Mouse (Mus musculus) midbrain, postnatal 0 days (tissue): ENCODE measurements around the gene Sigmar1. TPM values are rescaled to one million over a fixed set of nuclear protein-coding genes. Genes with fewer than 3 reads are reported as not detected.

Experiments
- ATAC-seq: fragments of 200-750 bp; cut with Nextera tagmentation; 2 replicates; pipeline ENCODE4 v1.8.0; 2017; ENCODE audit warnings: moderate number of reproducible peaks, mild to moderate bottlenecking, moderate TSS enrichment, moderate library complexity; ENCODE audit not compliant: low FRiP score
- DNase-seq: peaks from one replicate; pipeline ENCODE4 v3.0.0-alpha.2; 2015; ENCODE audit warnings: low spot score
- H3K27ac ChIP-seq: fragments of 300-500 bp; sonication (generic); 2 replicates; pipeline ENCODE4 v1.5.1; 2014; ENCODE audit warnings: low read depth, mild to moderate bottlenecking, low read length, mixed read lengths
- H3K27me3 ChIP-seq: fragments of 300-500 bp; sonication (generic); 2 replicates; pipeline ENCODE4 v1.6.1; 2014; ENCODE audit warnings: low read length, control low read depth, mixed read lengths; ENCODE audit not compliant: insufficient read depth
- H3K36me3 ChIP-seq: fragments of 300-500 bp; sonication (generic); 2 replicates; pipeline ENCODE4 v1.6.1; 2014; ENCODE audit warnings: low read length, control low read depth, mixed read lengths; ENCODE audit not compliant: insufficient read depth
- H3K4me1 ChIP-seq: fragments of 300-500 bp; sonication (generic); 2 replicates; pipeline ENCODE4 v1.6.1; 2014; ENCODE audit warnings: mild to moderate bottlenecking, control low read depth, antibody characterized with exemption, low read length, mixed read lengths; ENCODE audit not compliant: insufficient read depth
- H3K4me2 ChIP-seq: fragments of 300-500 bp; sonication (generic); 2 replicates; pipeline ENCODE4 v1.6.1; 2014; ENCODE audit warnings: low read depth, mild to moderate bottlenecking, low read length, mixed read lengths; ENCODE audit not compliant: poor library complexity, severe bottlenecking
- H3K4me3 ChIP-seq: fragments of 300-500 bp; sonication (generic); 2 replicates; pipeline ENCODE4 v1.5.1; 2014; ENCODE audit warnings: low read depth, mild to moderate bottlenecking, low read length, moderate library complexity
- H3K9ac ChIP-seq: fragments of 300-500 bp; sonication (generic); replicated peaks from 2 replicates; pipeline ENCODE4 v1.6.1; 2014; ENCODE audit warnings: mild to moderate bottlenecking, low read length, moderate library complexity, mixed read lengths; ENCODE audit not compliant: poor library complexity, severe bottlenecking
- H3K9me3 ChIP-seq: fragments of 300-500 bp; sonication (generic); 2 replicates; pipeline ENCODE4 v1.6.1; 2016; ENCODE audit warnings: low read length, control low read depth
- CTCF ChIP-seq: IDR thresholded peaks from 2 replicates; pipeline ENCODE4 v1.5.1; 2016; ENCODE audit warnings: antibody characterized with exemption, mild to moderate bottlenecking
- WGBS: fragments of 180-500 bp; shearing (Covaris S2); extraction: QIAGEN DNeasy Blood & Tissue Kit; methylation state at CpG from one replicate; pipeline ENCODE4 v1.1.7; 2014; 5-methylcytosine and 5-hydroxymethylcytosine counted together
- polyA plus RNA-seq: library from polyadenylated mRNA; unstranded; fragments of >200 nt; fragmentation: Nextera tagmentation; extraction: Ambion mirVana; gene quantifications from 2 replicates; pipeline ENCODE4 v1.2.1, GENCODE M21; 2015
- total RNA-seq: library from RNA; depleted of rRNA; stranded (reverse); fragments of >200 nt; gene quantifications from 2 replicates; pipeline ENCODE4 v1.2.3, GENCODE M21; 2014

Gene Sigmar1
- total and polyA plus RNA-seq, 2 experiments from 2014 or later, result 44.8 to 45.4 TPM

- 81% methylated on average over 11 of the region's 11 CpGs for WGBS
- no peak overlapping the region for H3K4me2 ChIP-seq
- no peak overlapping the region for H3K9ac ChIP-seq
- no peak for ATAC-seq
- DNase-seq, result no peak
- 0 out of 2 replicates have a peak, but pooled peaks cover 4% of the 10 kb centered on the region for H3K36me3 ChIP-seq
- H3K27me3 ChIP-seq, result no peaks in the 10 kb centered on the region
- no peaks in the 10 kb centered on the region for H3K9me3 ChIP-seq
- no peak overlapping the region for H3K4me3 ChIP-seq
- no peak overlapping the region for H3K27ac ChIP-seq
- TF ChIP-seq CTCF, result no peak
- no peaks in the 10 kb centered on the region; the same call in 1 of the 2 replicates for H3K4me1 ChIP-seq
These were observed 2.1 kb upstream of the Sigmar1 start for GRCm38 (mm10) chr4:41758021-41758420.

- Histone ChIP-seq H3K4me1 (no peaks in the 10 kb centered on the region; the same call in 1 of the 2 replicates), H3K27me3 (no peaks in the 10 kb centered on the region), H3K4me3 (no peak overlapping the region), H3K9ac (no peak overlapping the region), H3K36me3 (0 out of 2 replicates have a peak, but pooled peaks cover 4% of the 10 kb centered on the region), H3K4me2 (no peak overlapping the region), H3K27ac (no peak overlapping the region), H3K9me3 (no peaks in the 10 kb centered on the region)
- no peak for DNase-seq
- TF ChIP-seq CTCF, result no peak
- WGBS, result 91% methylated on average over 13 of the region's 13 CpGs
- no peak for ATAC-seq
These were observed 1.4 kb upstream of the Sigmar1 start for GRCm38 (mm10) chr4:41757321-41757720.

- Histone ChIP-seq H3K4me1 (no peaks in the 10 kb centered on the region; the same call in 1 of the 2 replicates), H3K9me3 (no peaks in the 10 kb centered on the region), H3K4me2 (peak overlapping the region; percentile 88), H3K9ac (peak overlapping the region; percentile 76; the same call in 1 of the 2 replicates), H3K4me3 (peak overlapping the region; percentile 77), H3K36me3 (0 out of 2 replicates have a peak, but pooled peaks cover 4% of the 10 kb centered on the region), H3K27ac (no peak overlapping the region), H3K27me3 (no peaks in the 10 kb centered on the region)
- no peak for DNase-seq
- WGBS, result 81% methylated on average over 8 of the region's 8 CpGs
- no peak for TF ChIP-seq CTCF
- ATAC-seq, result no peak
These were observed 483 bp upstream of the Sigmar1 start for GRCm38 (mm10) chr4:41756440-41756839.

GRCm38 (mm10) chr4:41754797-41755337 lies 1.1 kb downstream of the Sigmar1 start, which contains the start of gene Galt:
Gene Galt (plus strand): TSS chr4:41755228.
- DNase-seq, result no peak
- H3K4me1 ChIP-seq, result no peaks in the 10 kb centered on the region; the same call in 1 of the 2 replicates
- no peak for TF ChIP-seq CTCF
- no peaks in the 10 kb centered on the region for H3K27me3 ChIP-seq
- ATAC-seq, result peak; percentile 59
- no peaks in the 10 kb centered on the region for H3K9me3 ChIP-seq
- peak within 1 kb of the TSS; percentile 76 for H3K9ac ChIP-seq
- H3K4me3 ChIP-seq, result peak within 1 kb of the TSS; percentile 77
- 0 out of 2 replicates have a peak, but pooled peaks cover 4% of the 10 kb centered on the region for H3K36me3 ChIP-seq
- peak within 1 kb of the TSS; percentile 83 for H3K27ac ChIP-seq
- peak within 1 kb of the TSS; percentile 88 for H3K4me2 ChIP-seq
- 15% methylated on average over 14 of the region's 14 CpGs for WGBS

- Histone ChIP-seq H3K4me2 (no peak overlapping the region), H3K4me3 (no peak overlapping the region), H3K4me1 (0 out of 2 replicates have a peak, but pooled peaks cover 4% of the 10 kb centered on the region), H3K9me3 (0 out of 2 replicates have a peak, but pooled peaks cover 5% of the 10 kb centered on the region), H3K27me3 (no peaks in the 10 kb centered on the region), H3K36me3 (no peaks in the 10 kb centered on the region), H3K27ac (no peak overlapping the region), H3K9ac (no peak overlapping the region)
- TF ChIP-seq CTCF, result no peak
- no peak for DNase-seq
- WGBS, result 76% methylated on average over 1 of the region's 1 CpGs
- ATAC-seq, result no peak
These were observed 10.9 kb downstream of the Sigmar1 start for GRCm38 (mm10) chr4:41745021-41745420.

GRCm38 (mm10) chr4:41744131-41744530 lies 11.8 kb downstream of the Sigmar1 start:
- ATAC-seq (no peak), DNase-seq (no peak)
- TF ChIP-seq CTCF, result no peak
- Histone ChIP-seq H3K4me3 (no peak overlapping the region), H3K4me2 (no peak overlapping the region), H3K4me1 (peaks cover 9% of the 10 kb centered on the region; the same call in 1 of the 2 replicates), H3K27ac (no peak overlapping the region), H3K9me3 (0 out of 2 replicates have a peak, but pooled peaks cover 5% of the 10 kb centered on the region), H3K27me3 (no peaks in the 10 kb centered on the region), H3K36me3 (no peaks in the 10 kb centered on the region), H3K9ac (no peak overlapping the region)
- 77% methylated on average over 2 of the region's 2 CpGs for WGBS
